Mouse (Mus musculus): ENCODE results near the gene Chrna4. TPM values are rescaled to one million over a fixed set of nuclear protein-coding genes. Genes with fewer than 3 reads are reported as not detected.

Gene Chrna4
- not detected in 2 replicates for total RNA-seq (2017)

GRCm38 (mm10) chr2:181043437-181043836 is at the start of gene Chrna4:
Gene Chrna4 (minus strand): TSS chr2:181043546.
- no peak for ATAC-seq (replicated peaks in 1 of 2; ENCODE audit: insufficient read depth in 1 of 2, low FRiP score in 2 of 2, low TSS enrichment in 1 of 2, low read depth in 1 of 2, poor library complexity in 2 of 2, severe bottlenecking in 2 of 2)

- peak; percentile 39 to 54; a peak in 1 of 4 replicates for ATAC-seq (replicated peaks in 1 of 2; ENCODE audit: insufficient read depth in 1 of 2, low FRiP score in 2 of 2, low TSS enrichment in 1 of 2, low read depth in 1 of 2, poor library complexity in 2 of 2, severe bottlenecking in 2 of 2)
These were observed 46.8 kb upstream of the Chrna4 start for GRCm38 (mm10) chr2:181090123-181090522.

GRCm38 (mm10) chr2:181084997-181085396 is 41.7 kb upstream of the Chrna4 start:
- ATAC-seq (replicated peaks in 1 of 2; ENCODE audit: insufficient read depth in 1 of 2, low FRiP score in 2 of 2, low TSS enrichment in 1 of 2, low read depth in 1 of 2, poor library complexity in 2 of 2, severe bottlenecking in 2 of 2) = no peak

- no peak for ATAC-seq (replicated peaks in 1 of 2; ENCODE audit: insufficient read depth in 1 of 2, low FRiP score in 2 of 2, low TSS enrichment in 1 of 2, low read depth in 1 of 2, poor library complexity in 2 of 2, severe bottlenecking in 2 of 2)
These were observed 40.6 kb upstream of the Chrna4 start for GRCm38 (mm10) chr2:181083945-181084344.

- no peak for ATAC-seq (replicated peaks in 1 of 2; ENCODE audit: insufficient read depth in 1 of 2, low FRiP score in 2 of 2, low TSS enrichment in 1 of 2, low read depth in 1 of 2, poor library complexity in 2 of 2, severe bottlenecking in 2 of 2)
These were observed 37.5 kb upstream of the Chrna4 start for GRCm38 (mm10) chr2:181080886-181081285.

- ATAC-seq (replicated peaks in 1 of 2; ENCODE audit: insufficient read depth in 1 of 2, low FRiP score in 2 of 2, low TSS enrichment in 1 of 2, low read depth in 1 of 2, poor library complexity in 2 of 2, severe bottlenecking in 2 of 2) = no peak
These were observed 36.2 kb upstream of the Chrna4 start for GRCm38 (mm10) chr2:181079518-181079917.

- ATAC-seq (replicated peaks in 1 of 2; ENCODE audit: insufficient read depth in 1 of 2, low FRiP score in 2 of 2, low TSS enrichment in 1 of 2, low read depth in 1 of 2, poor library complexity in 2 of 2, severe bottlenecking in 2 of 2) = no peak
These were observed 35.6 kb upstream of the Chrna4 start for GRCm38 (mm10) chr2:181078908-181079307.

GRCm38 (mm10) chr2:181075501-181075900 is 32.2 kb upstream of the Chrna4 start:
- ATAC-seq (replicated peaks in 1 of 2; ENCODE audit: insufficient read depth in 1 of 2, low FRiP score in 2 of 2, low TSS enrichment in 1 of 2, low read depth in 1 of 2, poor library complexity in 2 of 2, severe bottlenecking in 2 of 2) = no peak

GRCm38 (mm10) chr2:181072403-181072714 is 29.0 kb upstream of the Chrna4 start:
- ATAC-seq (replicated peaks in 1 of 2; ENCODE audit: insufficient read depth in 1 of 2, low FRiP score in 2 of 2, low TSS enrichment in 1 of 2, low read depth in 1 of 2, poor library complexity in 2 of 2, severe bottlenecking in 2 of 2) = 0 out of 4 replicates have a peak, but pooled peaks of 1 of the 2 experiments have one; percentile 21

GRCm38 (mm10) chr2:181071706-181072402 is 28.5 kb upstream of the Chrna4 start:
- peak; percentile 70 to 77 for ATAC-seq (replicated peaks in 1 of 2; ENCODE audit: insufficient read depth in 1 of 2, low FRiP score in 2 of 2, low TSS enrichment in 1 of 2, low read depth in 1 of 2, poor library complexity in 2 of 2, severe bottlenecking in 2 of 2)

- no peak for ATAC-seq (replicated peaks in 1 of 2; ENCODE audit: insufficient read depth in 1 of 2, low FRiP score in 2 of 2, low TSS enrichment in 1 of 2, low read depth in 1 of 2, poor library complexity in 2 of 2, severe bottlenecking in 2 of 2)
These were observed 26.8 kb upstream of the Chrna4 start for GRCm38 (mm10) chr2:181070136-181070535.

GRCm38 (mm10) chr2:181068499-181068898 is 25.2 kb upstream of the Chrna4 start:
- ATAC-seq (replicated peaks in 1 of 2; ENCODE audit: insufficient read depth in 1 of 2, low FRiP score in 2 of 2, low TSS enrichment in 1 of 2, low read depth in 1 of 2, poor library complexity in 2 of 2, severe bottlenecking in 2 of 2) = no peak

- ATAC-seq (replicated peaks in 1 of 2; ENCODE audit: insufficient read depth in 1 of 2, low FRiP score in 2 of 2, low TSS enrichment in 1 of 2, low read depth in 1 of 2, poor library complexity in 2 of 2, severe bottlenecking in 2 of 2) = no peak
These were observed 22.5 kb upstream of the Chrna4 start for GRCm38 (mm10) chr2:181065827-181066226.

GRCm38 (mm10) chr2:181060127-181060526 is 16.8 kb upstream of the Chrna4 start:
- peak; percentile 72 to 80 for ATAC-seq (replicated peaks in 1 of 2; ENCODE audit: insufficient read depth in 1 of 2, low FRiP score in 2 of 2, low TSS enrichment in 1 of 2, low read depth in 1 of 2, poor library complexity in 2 of 2, severe bottlenecking in 2 of 2)

- ATAC-seq (replicated peaks in 1 of 2; ENCODE audit: insufficient read depth in 1 of 2, low FRiP score in 2 of 2, low TSS enrichment in 1 of 2, low read depth in 1 of 2, poor library complexity in 2 of 2, severe bottlenecking in 2 of 2) = no peak
These were observed 14.8 kb upstream of the Chrna4 start for GRCm38 (mm10) chr2:181058193-181058592.

- no peak for ATAC-seq (replicated peaks in 1 of 2; ENCODE audit: insufficient read depth in 1 of 2, low FRiP score in 2 of 2, low TSS enrichment in 1 of 2, low read depth in 1 of 2, poor library complexity in 2 of 2, severe bottlenecking in 2 of 2)
These were observed 14.0 kb upstream of the Chrna4 start for GRCm38 (mm10) chr2:181057341-181057740.

GRCm38 (mm10) chr2:181052171-181052570 is 8.8 kb upstream of the Chrna4 start:
- ATAC-seq (replicated peaks in 1 of 2; ENCODE audit: insufficient read depth in 1 of 2, low FRiP score in 2 of 2, low TSS enrichment in 1 of 2, low read depth in 1 of 2, poor library complexity in 2 of 2, severe bottlenecking in 2 of 2) = no peak

- ATAC-seq (replicated peaks in 1 of 2; ENCODE audit: insufficient read depth in 1 of 2, low FRiP score in 2 of 2, low TSS enrichment in 1 of 2, low read depth in 1 of 2, poor library complexity in 2 of 2, severe bottlenecking in 2 of 2) = no peak
These were observed 5.6 kb upstream of the Chrna4 start for GRCm38 (mm10) chr2:181048986-181049385.

- ATAC-seq (replicated peaks in 1 of 2; ENCODE audit: insufficient read depth in 1 of 2, low FRiP score in 2 of 2, low TSS enrichment in 1 of 2, low read depth in 1 of 2, poor library complexity in 2 of 2, severe bottlenecking in 2 of 2) = no peak
These were observed 5.1 kb upstream of the Chrna4 start for GRCm38 (mm10) chr2:181048252-181048945.
